Mouse (Mus musculus) limb, embryonic 15.5 days (tissue): ENCODE results near the gene Fance. TPM values are rescaled to one million over a fixed set of nuclear protein-coding genes. Genes with fewer than 3 reads are reported as not detected.

ENCODE experiments used
- ATAC-seq: fragments of 200-750 bp; cut with Nextera tagmentation; 2 replicates; pipeline ENCODE4 v1.8.0; 2017; ENCODE audit warnings: low read depth, moderate TSS enrichment; ENCODE audit not compliant: insufficient number of reproducible peaks, low FRiP score, low TSS enrichment
- H3K27ac ChIP-seq: fragments of 300-500 bp; sonication (generic); 2 replicates; pipeline ENCODE4 v1.5.1; 2015; ENCODE audit warnings: moderate library complexity, mild to moderate bottlenecking, inconsistent platforms
- H3K27me3 ChIP-seq: fragments of 300-500 bp; sonication (generic); 2 replicates; pipeline ENCODE4 v1.6.1; 2015; ENCODE audit warnings: inconsistent platforms
- H3K36me3 ChIP-seq: fragments of 300-500 bp; sonication (generic); 2 replicates; pipeline ENCODE4 v1.6.1; 2015; ENCODE audit warnings: inconsistent platforms
- H3K4me1 ChIP-seq: fragments of 300-500 bp; sonication (generic); 2 replicates; pipeline ENCODE4 v1.6.1; 2015; ENCODE audit warnings: inconsistent platforms
- H3K4me2 ChIP-seq: fragments of 300-500 bp; sonication (generic); 2 replicates; pipeline ENCODE4 v1.6.1; 2015; ENCODE audit warnings: mild to moderate bottlenecking, inconsistent platforms
- H3K4me3 ChIP-seq: fragments of 300-500 bp; sonication (generic); 2 replicates; pipeline ENCODE4 v1.5.1; 2015; ENCODE audit warnings: mild to moderate bottlenecking, inconsistent platforms
- H3K9ac ChIP-seq: fragments of 300-500 bp; sonication (generic); 2 replicates; pipeline ENCODE4 v1.6.1; 2015; ENCODE audit warnings: inconsistent platforms
- H3K9me3 ChIP-seq: fragments of 300-500 bp; sonication (generic); 2 replicates; pipeline ENCODE4 v1.6.1; 2016; ENCODE audit warnings: inconsistent platforms
- WGBS: fragments of 180-500 bp; shearing (Covaris S2); methylation state at CpG from one replicate; pipeline ENCODE4 v1.1.7; 2015; 5-methylcytosine and 5-hydroxymethylcytosine counted together
- polyA plus RNA-seq: library from polyadenylated mRNA; unstranded; fragments of >200 nt; fragmentation: Nextera tagmentation; extraction: Ambion mirVana; gene quantifications from 2 replicates; pipeline ENCODE4 v1.2.1, GENCODE M21; 2015

Gene Fance
- polyA plus RNA-seq, 1 experiment from 2014 or later: 33.9 TPM

- ATAC-seq: no peak
- WGBS: 67% methylated on average over 17 of the region's 17 CpGs
- no peak overlapping the region for H3K4me3 ChIP-seq
Observed at GRCm38 (mm10) chr17:28294449-28295333, 18.6 kb upstream of the Fance start.

GRCm38 (mm10) chr17:28298888-28299287 is 14.4 kb upstream of the Fance start:
- H3K27ac ChIP-seq: no peak overlapping the region
- WGBS: 95% methylated on average over 17 of the region's 17 CpGs

More at GRCm38 (mm10) chr17:28294449-28295333, 18.6 kb upstream of the Fance start:
- Histone ChIP-seq H3K27ac (peak overlapping the region; percentile 52), H3K36me3 (peaks cover 37% of the 10 kb centered on the region), H3K4me2 (no peak overlapping the region), H3K9ac (no peak overlapping the region), H3K27me3 (no peaks in the 10 kb centered on the region), H3K9me3 (no peaks in the 10 kb centered on the region), H3K4me1 (peaks cover 23% of the 10 kb centered on the region)

GRCm38 (mm10) chr17:28299669-28300320 is 13.5 kb upstream of the Fance start:
- H3K4me3 ChIP-seq: no peak overlapping the region

More at GRCm38 (mm10) chr17:28298888-28299287, 14.4 kb upstream of the Fance start:
- Histone ChIP-seq H3K4me3 (no peak overlapping the region), H3K4me1 (peaks cover 26% of the 10 kb centered on the region), H3K27me3 (no peaks in the 10 kb centered on the region), H3K9ac (no peak overlapping the region), H3K36me3 (peaks cover 40% of the 10 kb centered on the region), H3K4me2 (no peak overlapping the region), H3K9me3 (no peaks in the 10 kb centered on the region)
- ATAC-seq: no peak

GRCm38 (mm10) chr17:28300323-28300722 is 13.0 kb upstream of the Fance start:
- Histone ChIP-seq H3K27me3 (no peaks in the 10 kb centered on the region), H3K27ac (no peak overlapping the region), H3K9me3 (no peaks in the 10 kb centered on the region), H3K4me1 (peaks cover 12% of the 10 kb centered on the region; the same call in 1 of the 2 replicates), H3K36me3 (peaks cover 34% of the 10 kb centered on the region), H3K4me3 (no peak overlapping the region), H3K9ac (no peak overlapping the region), H3K4me2 (no peak overlapping the region)
- ATAC-seq: 0 out of 2 replicates have a peak, but pooled peaks have one; percentile 30
- 54% methylated on average over 9 of the region's 9 CpGs for WGBS

More at GRCm38 (mm10) chr17:28299669-28300320, 13.5 kb upstream of the Fance start:
- no peaks in the 10 kb centered on the region for H3K27me3 ChIP-seq
- peaks cover 37% of the 10 kb centered on the region for H3K36me3 ChIP-seq
- no peak overlapping the region for H3K27ac ChIP-seq
- ATAC-seq: no peak
- H3K9ac ChIP-seq: no peak overlapping the region
- no peak overlapping the region for H3K4me2 ChIP-seq
- H3K4me1 ChIP-seq: peaks cover 17% of the 10 kb centered on the region
- WGBS: 39% methylated on average over 11 of the region's 11 CpGs
- H3K9me3 ChIP-seq: no peaks in the 10 kb centered on the region

- WGBS: 69% methylated on average over 3 of the region's 3 CpGs
- H3K36me3 ChIP-seq: peaks cover 34% of the 10 kb centered on the region
- ATAC-seq: no peak
- 0 out of 2 replicates have a peak, but pooled peaks cover 11% of the 10 kb centered on the region for H3K4me1 ChIP-seq
- no peak overlapping the region for H3K27ac ChIP-seq
- H3K4me2 ChIP-seq: no peak overlapping the region
- no peak overlapping the region for H3K9ac ChIP-seq
- H3K27me3 ChIP-seq: no peaks in the 10 kb centered on the region
- no peak overlapping the region for H3K4me3 ChIP-seq
- H3K9me3 ChIP-seq: no peaks in the 10 kb centered on the region
Observed at GRCm38 (mm10) chr17:28300850-28301249, 12.5 kb upstream of the Fance start.

GRCm38 (mm10) chr17:28305172-28305571 is 8.1 kb upstream of the Fance start:
- Histone ChIP-seq H3K9ac (no peak overlapping the region), H3K9me3 (no peaks in the 10 kb centered on the region), H3K27ac (no peak overlapping the region), H3K4me2 (no peak overlapping the region), H3K27me3 (no peaks in the 10 kb centered on the region), H3K36me3 (peaks cover 11% of the 10 kb centered on the region), H3K4me1 (peaks cover 11% of the 10 kb centered on the region), H3K4me3 (no peak overlapping the region)
- 58% methylated on average over 10 of the region's 10 CpGs for WGBS
- ATAC-seq: no peak

- 10% methylated on average over 18 of the region's 18 CpGs for whole genome bisulfite sequencing
- H3K4me3 ChIP-seq: no peak overlapping the region
- no peaks in the 10 kb centered on the region for H3K9me3 ChIP-seq
- ATAC-seq: no peak
- no peaks in the 10 kb centered on the region for H3K27me3 ChIP-seq
- H3K27ac ChIP-seq: peak overlapping the region; percentile 38; the same call in 1 of the 2 replicates
- 0 out of 2 replicates have a peak overlapping the region, but pooled peaks have one; percentile 20 for H3K4me2 ChIP-seq
- no peaks in the 10 kb centered on the region for H3K36me3 ChIP-seq
- H3K9ac ChIP-seq: no peak overlapping the region
- peaks cover 11% of the 10 kb centered on the region for H3K4me1 ChIP-seq
Observed at GRCm38 (mm10) chr17:28308297-28309195, 4.8 kb upstream of the Fance start.

GRCm38 (mm10) chr17:28310831-28311230 is 2.5 kb upstream of the Fance start:
- 79% methylated on average over 3 of the region's 3 CpGs for WGBS
- ATAC-seq: no peak
- Histone ChIP-seq H3K9me3 (no peaks in the 10 kb centered on the region), H3K9ac (no peak overlapping the region), H3K27ac (no peak overlapping the region), H3K4me3 (no peak overlapping the region), H3K36me3 (peaks cover 3% of the 10 kb centered on the region; the same call in 1 of the 2 replicates), H3K4me2 (no peak overlapping the region), H3K4me1 (peaks cover 29% of the 10 kb centered on the region), H3K27me3 (no peaks in the 10 kb centered on the region)

- Histone ChIP-seq H3K9me3 (no peaks in the 10 kb centered on the region), H3K4me2 (no peak overlapping the region), H3K27ac (no peak overlapping the region), H3K27me3 (no peaks in the 10 kb centered on the region), H3K4me3 (no peak overlapping the region), H3K4me1 (peaks cover 29% of the 10 kb centered on the region), H3K36me3 (peaks cover 11% of the 10 kb centered on the region), H3K9ac (no peak overlapping the region)
- no peak for ATAC-seq
- WGBS: 62% methylated on average over 5 of the region's 5 CpGs
Observed at GRCm38 (mm10) chr17:28311366-28312132, 1.8 kb upstream of the Fance start.

- WGBS: 23% methylated on average over 17 of the region's 17 CpGs
- Histone ChIP-seq H3K4me2 (peak overlapping the region; percentile 81), H3K36me3 (peaks cover 20% of the 10 kb centered on the region), H3K27ac (peak overlapping the region; percentile 95), H3K4me1 (peaks cover 29% of the 10 kb centered on the region), H3K27me3 (no peaks in the 10 kb centered on the region), H3K4me3 (peak overlapping the region; percentile 89), H3K9ac (no peak overlapping the region), H3K9me3 (no peaks in the 10 kb centered on the region)
- ATAC-seq: no peak
Observed at GRCm38 (mm10) chr17:28312232-28313211, 797 bp upstream of the Fance start.
